Mouse (Mus musculus) kidney, embryonic 15.5 days (tissue): ENCODE results near the gene Fam198b. TPM values are rescaled to one million over a fixed set of nuclear protein-coding genes. Genes with fewer than 3 reads are reported as not detected.

ENCODE experiments used
- ATAC-seq: fragments of 200-750 bp; cut with Nextera tagmentation; replicated peaks from 2 replicates; pipeline ENCODE4 v1.8.0; 2017; ENCODE audit warnings: moderate TSS enrichment; ENCODE audit not compliant: low FRiP score
- H3K27ac ChIP-seq: fragments of 300-500 bp; sonication (generic); 2 replicates; pipeline ENCODE4 v1.5.1; 2015; ENCODE audit warnings: mild to moderate bottlenecking, inconsistent platforms
- H3K27me3 ChIP-seq: fragments of 300-500 bp; sonication (generic); 2 replicates; pipeline ENCODE4 v1.6.1; 2015; ENCODE audit warnings: inconsistent platforms
- H3K36me3 ChIP-seq: fragments of 300-500 bp; sonication (generic); 2 replicates; pipeline ENCODE4 v1.6.1; 2015; ENCODE audit warnings: inconsistent platforms
- H3K4me1 ChIP-seq: fragments of 300-500 bp; sonication (generic); 2 replicates; pipeline ENCODE4 v1.6.1; 2015; ENCODE audit warnings: inconsistent platforms
- H3K4me2 ChIP-seq: fragments of 300-500 bp; sonication (generic); 2 replicates; pipeline ENCODE4 v1.6.1; 2015; ENCODE audit warnings: moderate library complexity, mild to moderate bottlenecking, inconsistent platforms
- H3K4me3 ChIP-seq: fragments of 300-500 bp; sonication (generic); replicated peaks from 2 replicates; pipeline ENCODE4 v1.5.1; 2015; ENCODE audit warnings: mild to moderate bottlenecking, inconsistent platforms
- H3K9ac ChIP-seq: fragments of 300-500 bp; sonication (generic); 2 replicates; pipeline ENCODE4 v1.6.1; 2015; ENCODE audit warnings: mild to moderate bottlenecking, inconsistent platforms
- H3K9me3 ChIP-seq: fragments of 300-500 bp; sonication (generic); replicated peaks from 2 replicates; pipeline ENCODE4 v1.6.1; 2016; ENCODE audit warnings: inconsistent platforms
- WGBS: fragments of 180-500 bp; shearing (Covaris S2); methylation state at CpG from one replicate; pipeline ENCODE4 v1.1.7; 2015; ENCODE audit warnings: mixed read lengths; 5-methylcytosine and 5-hydroxymethylcytosine counted together
- polyA plus RNA-seq: library from polyadenylated mRNA; unstranded; fragments of >200 nt; fragmentation: Nextera tagmentation; extraction: Ambion mirVana; gene quantifications from 2 replicates; pipeline ENCODE4 v1.2.1, GENCODE M21; 2015

Gene Fam198b
- polyA plus RNA-seq, 1 experiment from 2014 or later = 13.4 TPM

DNA sequence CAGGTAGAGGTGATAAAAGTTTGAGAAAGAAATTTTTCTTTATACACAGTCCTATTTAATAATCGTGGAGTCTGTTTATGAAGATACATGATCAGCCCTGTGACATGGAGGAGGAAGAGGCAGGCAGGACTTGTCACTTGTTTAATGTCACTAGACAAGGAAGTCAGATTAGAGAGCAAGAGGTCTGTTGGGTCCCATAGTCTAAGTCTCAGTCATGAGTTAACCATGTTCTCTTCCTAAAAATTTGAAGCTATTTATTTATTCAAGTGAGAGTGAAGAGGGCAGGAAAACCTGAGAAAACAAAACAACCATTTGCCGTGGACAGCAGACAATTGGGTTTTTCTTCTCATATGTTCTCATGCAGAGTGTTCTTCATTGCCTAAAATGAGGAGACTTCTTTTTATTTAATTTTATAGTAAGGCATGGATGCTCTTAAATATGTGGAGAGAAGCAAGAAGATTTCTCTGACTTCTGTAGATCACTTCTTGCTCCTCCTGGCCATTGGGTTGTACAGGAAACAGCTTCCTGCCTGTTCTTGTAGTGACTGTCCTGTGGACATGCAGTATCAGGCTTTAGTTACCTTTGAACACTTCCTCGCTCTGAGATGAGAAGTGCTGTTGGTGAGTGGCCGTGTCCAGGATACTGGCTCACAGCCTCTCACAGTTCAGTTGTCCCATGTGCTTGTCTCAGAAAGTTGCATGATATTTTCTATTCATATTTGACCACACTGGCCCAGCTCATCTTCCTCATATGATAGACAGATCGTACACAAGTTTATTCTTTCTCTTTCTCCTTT lies 22.1 kb downstream of the Fam198b start:
- no peak overlapping the region for H3K4me2 ChIP-seq
- no peak overlapping the region for H3K4me3 ChIP-seq
- H3K9ac ChIP-seq = no peak overlapping the region
- H3K36me3 ChIP-seq = no peaks in the 10 kb centered on the region
- peaks cover 19% of the 10 kb centered on the region for H3K4me1 ChIP-seq
- H3K27me3 ChIP-seq = no peaks in the 10 kb centered on the region
- no peak for ATAC-seq
- 72% methylated on average over 5 of the region's 5 CpGs for WGBS
- H3K9me3 ChIP-seq = no peaks in the 10 kb centered on the region
- no peak overlapping the region for H3K27ac ChIP-seq

DNA sequence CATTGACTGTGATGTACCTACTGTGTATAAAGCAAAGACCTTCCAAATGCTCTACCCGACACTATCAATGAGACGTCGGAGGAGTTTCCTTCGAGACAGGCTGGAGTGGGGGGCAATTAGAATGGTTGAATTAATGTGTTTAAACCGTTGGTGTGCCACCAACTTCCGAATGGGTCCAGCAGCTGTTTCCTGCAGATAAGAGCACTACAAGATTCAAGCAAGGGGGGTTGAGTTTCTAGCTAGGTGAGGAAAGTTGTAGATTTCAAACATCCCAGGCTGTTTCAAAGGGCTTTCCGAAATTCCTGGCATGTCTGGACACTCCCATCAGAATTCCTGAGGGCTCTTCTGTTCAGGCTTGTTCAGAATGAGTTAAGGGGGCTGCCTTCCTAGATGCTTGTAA lies 22.9 kb downstream of the Fam198b start:
- no peaks in the 10 kb centered on the region for H3K9me3 ChIP-seq
- no peak overlapping the region for H3K9ac ChIP-seq
- H3K4me1 ChIP-seq = peaks cover 19% of the 10 kb centered on the region
- no peak overlapping the region for H3K4me3 ChIP-seq
- H3K27ac ChIP-seq = no peak overlapping the region
- WGBS = 45% methylated on average over 7 of the region's 7 CpGs
- no peaks in the 10 kb centered on the region for H3K27me3 ChIP-seq
- no peak overlapping the region for H3K4me2 ChIP-seq
- ATAC-seq = no peak
- no peaks in the 10 kb centered on the region for H3K36me3 ChIP-seq

DNA sequence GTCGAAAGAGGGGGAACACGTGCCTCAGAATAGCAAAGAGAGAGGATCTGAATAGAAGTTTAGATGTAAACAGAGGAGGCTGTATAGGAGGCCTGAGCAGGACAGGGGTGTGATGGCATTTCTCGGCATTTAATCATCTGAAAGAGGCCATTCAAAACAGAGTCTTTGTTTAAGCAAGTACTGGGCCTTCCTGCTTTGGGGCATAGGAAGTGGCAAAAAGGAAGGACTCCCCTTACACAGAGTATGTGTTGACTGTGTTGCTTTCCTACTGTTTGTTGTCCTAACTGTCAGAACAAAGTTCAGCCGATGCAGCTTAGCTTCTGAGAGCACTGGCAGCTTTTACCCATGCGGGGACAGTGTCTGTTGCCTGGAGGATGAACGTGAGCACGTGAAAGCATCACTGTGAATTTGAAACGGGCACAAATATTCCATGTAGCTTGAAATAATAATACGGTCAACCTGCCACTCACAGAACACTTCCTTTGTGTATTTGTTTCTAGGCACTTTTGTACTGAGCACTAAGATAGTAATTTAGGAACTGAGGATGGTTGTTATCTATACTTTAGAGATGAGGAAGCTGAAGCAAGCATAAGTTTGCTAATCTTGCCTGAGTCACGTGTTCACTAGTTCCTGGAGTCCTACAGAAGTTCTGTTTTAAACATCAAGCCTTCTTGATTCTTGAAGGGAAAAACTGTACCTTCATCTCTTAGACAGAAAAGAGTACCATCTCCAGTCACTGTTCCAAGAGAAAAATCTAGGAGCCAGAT lies 26.2 kb downstream of the Fam198b start:
- no peaks in the 10 kb centered on the region for H3K36me3 ChIP-seq
- H3K4me1 ChIP-seq = peaks cover 3% of the 10 kb centered on the region; the same call in 1 of the 2 replicates
- H3K27me3 ChIP-seq = no peaks in the 10 kb centered on the region
- H3K9me3 ChIP-seq = no peaks in the 10 kb centered on the region
- 69% methylated on average over 10 of the region's 10 CpGs for WGBS
- no peak overlapping the region for H3K9ac ChIP-seq
- H3K27ac ChIP-seq = no peak overlapping the region
- no peak overlapping the region for H3K4me3 ChIP-seq
- H3K4me2 ChIP-seq = no peak overlapping the region
- 0 out of 2 replicates have a peak, but pooled peaks have one; percentile 4 for ATAC-seq

DNA sequence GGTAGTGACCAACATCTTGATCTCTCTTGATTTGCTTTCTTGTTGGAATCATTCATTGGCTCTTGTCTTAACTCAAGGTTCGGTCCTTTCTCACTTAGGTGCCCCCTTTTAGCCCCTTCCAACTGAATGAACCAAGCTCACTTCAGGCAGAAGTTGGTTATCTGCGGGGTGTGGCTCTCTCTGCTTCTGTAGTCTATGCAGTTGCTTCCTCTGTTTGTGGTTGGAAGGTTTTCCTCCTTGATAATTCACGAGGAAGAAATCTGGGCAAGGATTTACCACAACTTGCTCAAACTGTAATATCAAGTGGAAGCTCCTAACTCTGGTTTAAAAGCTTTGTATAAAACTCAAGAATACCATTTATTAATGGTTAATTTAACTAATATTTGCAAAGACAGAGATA lies 26.8 kb downstream of the Fam198b start:
- Histone ChIP-seq H3K4me2 (no peak overlapping the region), H3K9me3 (no peaks in the 10 kb centered on the region), H3K9ac (no peak overlapping the region), H3K27me3 (no peaks in the 10 kb centered on the region), H3K4me1 (peaks cover 3% of the 10 kb centered on the region; the same call in 1 of the 2 replicates), H3K4me3 (no peak overlapping the region), H3K27ac (no peak overlapping the region), H3K36me3 (no peaks in the 10 kb centered on the region)
- no peak for ATAC-seq
- 91% methylated on average over 3 of the region's 3 CpGs for WGBS

DNA sequence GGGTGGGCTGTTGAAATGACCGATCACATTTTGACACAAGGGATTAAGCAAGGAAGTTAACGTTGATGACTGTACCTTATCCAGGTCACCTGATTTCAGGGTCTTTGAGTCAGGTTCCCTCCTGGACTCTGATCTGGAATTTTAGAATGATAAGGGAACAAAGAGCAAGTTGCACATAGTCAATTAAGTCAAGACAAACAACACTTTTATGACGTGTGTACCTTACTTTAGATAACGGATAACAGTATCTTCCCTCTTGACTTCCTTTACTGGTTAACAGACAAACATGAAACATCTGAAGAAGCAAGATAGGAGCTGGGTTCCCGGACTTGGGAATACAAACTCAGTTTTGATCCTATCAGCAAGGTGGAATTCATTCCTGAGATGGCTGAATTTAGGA lies 29.7 kb downstream of the Fam198b start:
- Histone ChIP-seq H3K4me3 (no peak overlapping the region), H3K4me1 (no peaks in the 10 kb centered on the region), H3K36me3 (no peaks in the 10 kb centered on the region; the same call in 1 of the 2 replicates), H3K27ac (no peak overlapping the region), H3K9me3 (no peaks in the 10 kb centered on the region), H3K27me3 (no peaks in the 10 kb centered on the region), H3K4me2 (no peak overlapping the region), H3K9ac (no peak overlapping the region)
- ATAC-seq = no peak
- WGBS = 79% methylated on average over 5 of the region's 5 CpGs

DNA sequence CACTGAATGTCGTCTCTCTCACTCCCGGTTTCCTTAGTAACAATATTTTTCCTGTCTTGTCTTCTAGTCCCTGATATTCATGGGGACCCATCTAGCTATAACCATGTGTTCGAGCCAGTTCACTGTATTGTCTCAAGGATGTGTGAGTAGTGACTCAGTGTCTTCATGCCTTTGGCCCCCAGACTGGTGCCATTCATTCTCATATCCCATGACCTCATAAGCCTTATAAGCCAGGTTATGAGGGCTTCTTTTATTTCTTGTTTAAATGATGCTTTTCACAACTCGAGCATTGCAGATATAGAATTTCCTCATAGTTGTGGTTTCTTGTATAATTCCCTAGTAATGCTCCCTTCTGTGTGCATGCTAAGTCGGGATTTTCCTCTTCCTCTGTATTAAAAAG lies 31.9 kb downstream of the Fam198b start:
- Histone ChIP-seq H3K27ac (no peak overlapping the region), H3K4me3 (no peak overlapping the region), H3K9me3 (no peaks in the 10 kb centered on the region), H3K36me3 (no peaks in the 10 kb centered on the region; the same call in 1 of the 2 replicates), H3K4me2 (no peak overlapping the region), H3K27me3 (no peaks in the 10 kb centered on the region), H3K9ac (no peak overlapping the region), H3K4me1 (peaks cover 4% of the 10 kb centered on the region; the same call in 1 of the 2 replicates)
- no peak for ATAC-seq
- WGBS = 87% methylated on average over 5 of the region's 5 CpGs

DNA sequence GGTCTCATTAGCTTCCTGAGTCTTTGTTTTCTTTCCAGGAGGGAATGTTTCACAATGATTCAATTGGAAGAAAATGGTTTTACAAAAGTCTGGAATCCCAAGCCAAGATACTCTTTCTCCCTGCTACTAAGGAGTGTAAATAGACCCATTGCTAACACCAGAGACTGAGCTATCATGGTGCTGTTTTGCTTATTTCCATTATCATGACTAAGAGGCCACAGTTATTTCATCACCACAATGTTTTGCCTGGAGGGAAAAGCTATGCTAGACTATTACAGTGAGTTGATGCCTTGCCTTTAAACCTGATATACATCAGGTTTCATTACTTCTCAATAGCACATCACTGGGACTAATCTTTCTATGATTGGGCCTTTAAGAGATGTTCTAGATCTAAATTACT lies 34.4 kb downstream of the Fam198b start:
- no peak overlapping the region for H3K27ac ChIP-seq
- H3K27me3 ChIP-seq = no peaks in the 10 kb centered on the region
- H3K36me3 ChIP-seq = no peaks in the 10 kb centered on the region; the same call in 1 of the 2 replicates
- no peak overlapping the region for H3K4me3 ChIP-seq
- H3K4me1 ChIP-seq = peaks cover 7% of the 10 kb centered on the region; the same call in 1 of the 2 replicates
- H3K4me2 ChIP-seq = no peak overlapping the region
- no peak for ATAC-seq
- no peak overlapping the region for H3K9ac ChIP-seq
- no peaks in the 10 kb centered on the region for H3K9me3 ChIP-seq

DNA sequence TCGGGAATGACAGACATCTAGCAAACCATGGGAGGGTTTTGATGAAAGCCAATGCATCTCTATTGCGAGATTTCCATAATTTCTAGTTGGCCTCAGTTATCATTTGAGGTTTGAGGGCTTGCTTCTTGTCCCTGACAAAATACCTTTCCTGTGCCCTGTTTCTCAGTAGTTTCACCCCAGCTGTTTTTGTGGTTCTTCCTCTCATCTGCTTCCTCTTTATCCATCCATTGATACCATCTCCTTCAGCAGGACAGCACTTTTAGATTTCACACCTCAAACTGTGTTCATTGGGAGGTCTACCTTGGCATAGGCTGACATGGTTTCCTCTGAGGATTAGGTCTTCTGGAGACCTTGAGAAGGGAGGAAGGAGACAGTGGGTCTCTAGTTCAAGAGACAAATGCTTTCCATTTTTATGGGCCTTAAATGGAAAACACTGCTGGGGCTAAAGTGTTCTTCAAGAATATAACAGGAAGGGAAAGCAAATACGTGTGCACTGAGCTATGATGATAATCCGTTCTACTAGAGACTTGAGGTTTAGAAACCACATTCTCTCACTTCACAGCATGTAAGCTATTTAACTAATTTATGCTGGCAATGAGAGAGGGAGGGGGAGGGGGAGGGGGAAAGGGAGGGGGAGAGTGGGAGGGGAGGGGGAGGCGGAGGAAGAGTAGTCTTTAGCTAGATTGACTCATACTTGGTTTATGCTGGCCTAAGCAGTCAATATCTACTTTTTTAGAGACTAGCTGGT lies 41.8 kb downstream of the Fam198b start:
- no peak overlapping the region for H3K4me3 ChIP-seq
- no peak overlapping the region for H3K27ac ChIP-seq
- H3K36me3 ChIP-seq = no peaks in the 10 kb centered on the region
- no peak overlapping the region for H3K4me2 ChIP-seq
- 74% methylated on average over 5 of the region's 5 CpGs for WGBS
- no peak for ATAC-seq
- no peaks in the 10 kb centered on the region for H3K27me3 ChIP-seq
- H3K9me3 ChIP-seq = no peaks in the 10 kb centered on the region
- H3K9ac ChIP-seq = no peak overlapping the region
- peaks cover 3% of the 10 kb centered on the region; the same call in 1 of the 2 replicates for H3K4me1 ChIP-seq

DNA sequence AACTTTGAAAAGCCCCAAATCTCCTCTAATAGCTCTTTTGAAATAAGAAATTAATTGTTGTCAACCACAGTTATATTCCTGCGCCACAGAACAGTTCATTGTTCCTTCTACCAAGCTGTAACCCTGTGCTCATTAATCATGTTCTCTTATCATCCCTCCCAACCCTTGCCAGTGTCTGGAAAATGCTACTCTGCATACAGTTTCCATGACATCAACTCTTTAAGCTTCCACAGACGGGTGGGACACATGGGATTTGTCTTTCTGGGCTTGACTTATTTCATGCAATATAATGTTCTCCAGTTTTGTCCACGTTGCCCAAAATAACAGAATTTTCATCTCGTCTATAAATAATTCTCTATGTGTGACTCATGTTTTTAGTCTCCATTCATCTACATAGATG lies 42.7 kb downstream of the Fam198b start:
- no peak overlapping the region for H3K9ac ChIP-seq
- H3K27ac ChIP-seq = no peak overlapping the region
- no peak overlapping the region for H3K4me3 ChIP-seq
- no peaks in the 10 kb centered on the region for H3K9me3 ChIP-seq
- 0 out of 2 replicates have a peak, but pooled peaks cover 3% of the 10 kb centered on the region for H3K4me1 ChIP-seq
- 44% methylated on average over 4 of the region's 4 CpGs for WGBS
- no peak overlapping the region for H3K4me2 ChIP-seq
- no peak for ATAC-seq
- H3K27me3 ChIP-seq = no peaks in the 10 kb centered on the region
- no peaks in the 10 kb centered on the region for H3K36me3 ChIP-seq

DNA sequence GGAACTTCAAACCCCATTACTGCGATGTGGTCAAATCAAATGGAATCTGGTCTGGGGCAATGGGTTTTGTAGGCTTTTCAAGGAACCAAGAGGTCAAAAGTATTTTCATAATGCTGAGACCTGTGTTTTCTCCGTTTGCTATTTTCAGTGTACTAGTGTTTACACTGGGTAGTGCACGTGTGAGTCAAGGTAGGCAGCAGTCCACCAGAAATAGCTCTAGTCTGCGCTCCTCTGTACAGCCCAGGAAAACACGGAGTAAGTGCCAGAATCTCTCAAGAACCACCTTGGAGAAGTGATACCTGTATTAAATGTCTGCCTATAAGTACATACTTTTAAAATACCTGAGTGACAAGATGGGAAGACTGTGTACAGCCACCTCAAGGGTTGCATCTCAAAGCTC lies 44.1 kb downstream of the Fam198b start:
- 87% methylated on average over 5 of the region's 5 CpGs for WGBS
- Histone ChIP-seq H3K4me2 (no peak overlapping the region), H3K9ac (no peak overlapping the region), H3K27ac (no peak overlapping the region), H3K4me1 (no peaks in the 10 kb centered on the region), H3K36me3 (no peaks in the 10 kb centered on the region), H3K27me3 (no peaks in the 10 kb centered on the region), H3K4me3 (no peak overlapping the region), H3K9me3 (no peaks in the 10 kb centered on the region)
- ATAC-seq = no peak

DNA sequence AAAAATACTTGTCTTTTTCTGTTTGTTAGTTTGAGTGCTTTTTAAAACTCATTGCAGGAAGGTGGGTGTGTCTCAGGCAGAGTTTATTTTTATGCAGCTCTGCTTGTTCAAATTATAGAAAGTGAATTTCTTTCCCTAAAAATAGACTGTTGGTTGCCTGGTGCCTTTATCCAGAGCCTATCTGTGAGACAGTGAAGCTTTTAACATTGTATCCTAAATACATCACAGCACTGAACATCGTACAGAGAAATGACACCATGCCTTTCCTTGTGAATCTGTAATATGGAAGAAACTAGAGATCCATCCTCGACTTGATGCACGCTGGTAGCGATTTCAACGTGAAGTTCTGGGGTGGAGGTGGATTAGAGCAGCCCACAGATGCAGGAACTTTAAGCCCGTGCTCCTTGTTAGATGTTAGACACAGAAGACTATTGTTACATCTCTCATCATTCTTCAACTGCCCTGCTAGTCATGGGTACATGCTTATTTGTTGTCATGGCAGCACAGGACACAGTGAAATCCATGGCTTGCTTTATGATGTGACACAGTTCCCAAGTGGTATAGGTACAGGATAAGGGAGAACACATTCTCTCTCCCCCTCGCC lies 45.9 kb downstream of the Fam198b start:
- Histone ChIP-seq H3K4me1 (no peaks in the 10 kb centered on the region), H3K27ac (no peak overlapping the region), H3K4me2 (no peak overlapping the region), H3K9me3 (no peaks in the 10 kb centered on the region), H3K36me3 (no peaks in the 10 kb centered on the region), H3K27me3 (no peaks in the 10 kb centered on the region), H3K4me3 (no peak overlapping the region), H3K9ac (no peak overlapping the region)
- no peak for ATAC-seq
- WGBS = 56% methylated on average over 7 of the region's 7 CpGs
